Comparison of ENCODE assay signal across 19 mouse cellular contexts in genomic region chr4:130795970-130796369, GRCm38 (mm10). TPM values are rescaled to one million over a fixed set of nuclear protein-coding genes. Genes with fewer than 3 reads are reported as not detected.
DNase-seq lines count a peak whose midpoint lies in the region; ATAC-seq and TF ChIP-seq lines count a peak whose summit lies in the region.
"Had no signal": no experiment of that assay in that cellular context is flagged by ENCODE, and none has a peak within 500 bp of the region (broad histone marks: within the 10 kb centered on the region; RNA-seq: fewer than 3 reads in every experiment).

No protein-coding gene starts in this region.

- intact Hi-C loops in heart, adult 2 months (cut with DNase I) = loop anchor here (2.0 kb wide), 1 partner anchor 33 kb away; no protein-coding TSS in a partner anchor

- H3K4me3 ChIP-seq in heart, adult 2 months = no peak overlapping the region; the same call in 1 of the 2 replicates
- H3K4me3 ChIP-seq in midbrain, embryonic 15.5 days = no peak overlapping the region
- no peak overlapping the region for H3K4me3 ChIP-seq in midbrain, embryonic 10.5 days
- H3K4me3 ChIP-seq in brown adipose tissue, adult 24 weeks (ENCODE audit: insufficient read depth, low read depth, low read length) = no peak overlapping the region
- no peak overlapping the region for H3K4me3 ChIP-seq in midbrain, postnatal 0 days (ENCODE audit: low read depth, low read length)
- H3K4me3 ChIP-seq: embryonic facial prominence, embryonic 15.5 days; forebrain, embryonic 12.5 days had no signal

- H3K79me2 ChIP-seq in heart, adult 2 months (replicated peaks; ENCODE audit: control insufficient read depth, insufficient read depth, low read length) = no peaks in the 10 kb centered on the region; the same call in 1 of the 2 replicates

- no peak for TF ChIP-seq CTCF in heart, adult 2 months (IDR thresholded peaks at IDR 0.05)
- TF ChIP-seq CTCF in midbrain, postnatal 0 days (IDR thresholded peaks at IDR 0.05) = no peak

- DNase-seq in heart, adult 2 months = no peak
- no peak for DNase-seq in heart, adult 8-10 months (ENCODE audit: low spot score)
- DNase-seq in midbrain, embryonic 10.5 days (ENCODE audit: low spot score) = no peak
- no peak for DNase-seq in midbrain, postnatal 0 days (ENCODE audit: low spot score)
- DNase-seq in urinary bladder, adult 2 months (ENCODE audit: low spot score) = no peak
- DNase-seq: cerebellum, adult 11 months; cerebellum, postnatal 14 days; embryo, embryonic 11 days; heart, postnatal 4 days; kidney, adult 11 months; kidney, postnatal 14 days; right cerebral cortex, adult 18-20 months; thymus, adult 18-20 months had no signal

- no peak for TF ChIP-seq POLR2A in heart, adult 2 months (IDR thresholded peaks at IDR 0.05; ENCODE audit: insufficient read depth, low read depth, low read length)

- H3K4me2 ChIP-seq in midbrain, embryonic 15.5 days = peak overlapping the region; percentile 88; the same call in 1 of the 2 replicates
- H3K4me2 ChIP-seq in midbrain, postnatal 0 days (ENCODE audit: low read depth, low read length, poor library complexity, severe bottlenecking) = peak overlapping the region; percentile 79
- H3K4me2 ChIP-seq: embryonic facial prominence, embryonic 15.5 days; forebrain, embryonic 12.5 days had no signal

- H3K27ac ChIP-seq in heart, adult 2 months = peak overlapping the region; percentile 71; the same call in 1 of the 2 replicates
- H3K27ac ChIP-seq in midbrain, embryonic 15.5 days = no peak overlapping the region
- H3K27ac ChIP-seq in midbrain, embryonic 10.5 days (replicated peaks) = no peak overlapping the region
- peak overlapping the region; percentile 66 for H3K27ac ChIP-seq in brown adipose tissue, adult 24 weeks (replicated peaks; ENCODE audit: low read depth, low read length)
- no peak overlapping the region for H3K27ac ChIP-seq in midbrain, postnatal 0 days (ENCODE audit: low read depth, low read length)
- H3K27ac ChIP-seq: embryonic facial prominence, embryonic 15.5 days; forebrain, embryonic 12.5 days; liver, embryonic 14.5 days had no signal

- H3K9me3 ChIP-seq in midbrain, embryonic 15.5 days = no peaks in the 10 kb centered on the region
- no peaks in the 10 kb centered on the region for H3K9me3 ChIP-seq in midbrain, embryonic 10.5 days (replicated peaks)
- no peaks in the 10 kb centered on the region for H3K9me3 ChIP-seq in midbrain, postnatal 0 days (ENCODE audit: low read length)
- H3K9me3 ChIP-seq: embryonic facial prominence, embryonic 15.5 days; forebrain, embryonic 12.5 days had no signal

- no peak for TF ChIP-seq EP300 in heart, adult 2 months (IDR thresholded peaks at IDR 0.05; ENCODE audit: insufficient read depth, low read depth, low read length)

- H3K27me3 ChIP-seq in heart, adult 2 months (ENCODE audit: control insufficient read depth, insufficient read depth, low read length) = no peaks in the 10 kb centered on the region
- H3K27me3 ChIP-seq in midbrain, embryonic 15.5 days (replicated peaks) = no peaks in the 10 kb centered on the region
- H3K27me3 ChIP-seq in midbrain, embryonic 10.5 days (ENCODE audit: low read depth, poor library complexity, severe bottlenecking) = peaks cover 46% of the 10 kb centered on the region
- H3K27me3 ChIP-seq in midbrain, postnatal 0 days (ENCODE audit: insufficient read depth, low read length) = no peaks in the 10 kb centered on the region
- H3K27me3 ChIP-seq: embryonic facial prominence, embryonic 15.5 days had no signal

- ATAC-seq in midbrain, embryonic 15.5 days (replicated peaks) = no peak
- no peak for ATAC-seq in midbrain, postnatal 0 days (ENCODE audit: low FRiP score)
- ATAC-seq: lung, postnatal 0 days had no signal

- H3K4me1 ChIP-seq in heart, adult 2 months (ENCODE audit: control insufficient read depth, insufficient read depth, low read length) = peaks cover 44% of the 10 kb centered on the region
- peaks cover 69% of the 10 kb centered on the region for H3K4me1 ChIP-seq in midbrain, embryonic 15.5 days
- H3K4me1 ChIP-seq in midbrain, embryonic 10.5 days = peaks cover 65% of the 10 kb centered on the region
- peaks cover 40% of the 10 kb centered on the region for H3K4me1 ChIP-seq in brown adipose tissue, adult 24 weeks (ENCODE audit: control insufficient read depth, insufficient read depth, insufficient read length, low read length)
- H3K4me1 ChIP-seq in midbrain, postnatal 0 days (ENCODE audit: insufficient read depth, low read length) = peaks cover 57% of the 10 kb centered on the region

- whole genome bisulfite sequencing in heart, adult 2 months = 51% methylated on average over 6 of the region's 6 CpGs
- 89% methylated on average over 6 of the region's 6 CpGs for WGBS in midbrain, embryonic 15.5 days
- WGBS in midbrain, embryonic 10.5 days = 91% methylated on average over 6 of the region's 6 CpGs
- 82% methylated on average over 6 of the region's 6 CpGs for WGBS in midbrain, postnatal 0 days

- 0 out of 2 replicates have a peak overlapping the region, but pooled peaks have one; percentile 11 for H3K9ac ChIP-seq in heart, adult 2 months (ENCODE audit: low read depth, low read length)
- H3K9ac ChIP-seq in midbrain, embryonic 15.5 days = no peak overlapping the region
- no peak overlapping the region for H3K9ac ChIP-seq in midbrain, postnatal 0 days (replicated peaks; ENCODE audit: low read length, poor library complexity, severe bottlenecking)
- H3K9ac ChIP-seq: embryonic facial prominence, embryonic 15.5 days; forebrain, embryonic 12.5 days; liver, embryonic 14.5 days had no signal

- no peaks in the 10 kb centered on the region for H3K36me3 ChIP-seq in heart, adult 2 months (ENCODE audit: control insufficient read depth, insufficient read depth, low read length)
- H3K36me3 ChIP-seq in midbrain, embryonic 15.5 days (replicated peaks) = no peaks in the 10 kb centered on the region
- H3K36me3 ChIP-seq in midbrain, embryonic 10.5 days = no peaks in the 10 kb centered on the region
- no peaks in the 10 kb centered on the region for H3K36me3 ChIP-seq in midbrain, postnatal 0 days (ENCODE audit: insufficient read depth, low read length)
- H3K36me3 ChIP-seq: embryonic facial prominence, embryonic 15.5 days; forebrain, embryonic 12.5 days had no signal

RNA-seq across cellular contexts. Expression of gene Sdc3, which starts 3.6 kb away (rescaled TPM):
- 10 to 100 TPM; 32.7 to 38.3 TPM for total RNA-seq in heart, adult 2 months (2021)
- 41.5 and 51.9 TPM in 2 replicates for polyA plus RNA-seq in heart, adult 2 months (2012; rRNA removed)
- 10 to 100 TPM; 24.2 to 48.6 (median 39.2) TPM for total RNA-seq in heart, adult 8-10 months (2022)
- polyA plus RNA-seq in midbrain, embryonic 15.5 days (2015; fragmentation: Nextera tagmentation; extraction: Ambion mirVana) = 180 and 186 TPM in 2 replicates
- polyA plus RNA-seq in midbrain, embryonic 10.5 days (2016; fragmentation: Nextera tagmentation; extraction: Ambion mirVana) = 21.3 and 28.5 TPM in 2 replicates
- polyA plus RNA-seq in brown adipose tissue, adult 24 weeks (2012; ENCODE audit: insufficient read depth, insufficient read length, missing spikeins) = 7.9 and 12.0 TPM in 2 replicates
- total RNA-seq in midbrain, postnatal 0 days (2014; rRNA removed) = 645 and 733 TPM in 2 replicates
- 241 and 242 TPM in 2 replicates for polyA plus RNA-seq in midbrain, postnatal 0 days (2015; fragmentation: Nextera tagmentation; extraction: Ambion mirVana)
- 33.3 and 63.7 TPM in 2 replicates for polyA plus RNA-seq in urinary bladder, adult 2 months (2012; rRNA removed)

Comparison
In these comparisons a context has a peak if more than half of its experiments do, and no peak if none do; other contexts are left out.
1. H3K27ac ChIP-seq: peak in heart, adult 2 months (single experiment) and brown adipose tissue, adult 24 weeks (single experiment); none in midbrain, embryonic 15.5 days (single experiment), midbrain, embryonic 10.5 days (single experiment) and midbrain, postnatal 0 days (single experiment).